10 mouse cellular contexts compared by ENCODE assay signal in genomic region chr7:89086348-89086747, GRCm38 (mm10).
DNase-seq lines count a peak whose midpoint lies in the region; ATAC-seq and TF ChIP-seq lines count a peak whose summit lies in the region.
"Had no signal": no experiment of that assay in that cellular context is flagged by ENCODE, and none has a peak within 500 bp of the region (broad histone marks: within the 10 kb centered on the region; RNA-seq: fewer than 3 reads in every experiment).

No protein-coding gene starts in this region.

- H3K27ac ChIP-seq in kidney, adult 2 months (ENCODE audit: insufficient read depth, low read depth, low read length) = no peak overlapping the region
- H3K27ac ChIP-seq in lung, embryonic 14.5 days (ENCODE audit: low read depth) = no peak overlapping the region
- H3K27ac ChIP-seq: macrophage had no signal

- peak; percentile 75 for ATAC-seq in granulocyte monocyte progenitor cell, adult 5-6 weeks (replicated peaks; ENCODE audit: poor library complexity, severe bottlenecking)
- ATAC-seq in lung, embryonic 14.5 days (ENCODE audit: insufficient read depth) = peak; percentile 63

- no peaks in the 10 kb centered on the region for H3K27me3 ChIP-seq in kidney, adult 2 months (replicated peaks; ENCODE audit: control insufficient read depth, insufficient read depth, low read length)
- no peaks in the 10 kb centered on the region for H3K27me3 ChIP-seq in E14TG2a.4 (ENCODE audit: insufficient read depth, low read length)
- H3K27me3 ChIP-seq in lung, embryonic 14.5 days (ENCODE audit: insufficient read depth, low read length) = no peaks in the 10 kb centered on the region

- no peak overlapping the region for H3K9ac ChIP-seq in lung, embryonic 14.5 days

- no peak overlapping the region for H3K4me2 ChIP-seq in lung, embryonic 14.5 days

- TF ChIP-seq POLR2A in kidney, adult 2 months (IDR thresholded peaks at IDR 0.05; ENCODE audit: low read depth, low read length) = no peak

- TF ChIP-seq CTCF in kidney, adult 2 months (conservative IDR thresholded peaks at IDR 0.05; ENCODE audit: insufficient read depth, insufficient read length, low read depth, low read length) = peak; percentile 36
- peak; percentile 42 for TF ChIP-seq CTCF in E14TG2a.4 (conservative IDR thresholded peaks at IDR 0.05; ENCODE audit: low read length)
- peak; percentile 72 for TF ChIP-seq CTCF in lung, embryonic 14.5 days (IDR thresholded peaks at IDR 0.05; ENCODE audit: low read depth)

- DNase-seq in kidney, adult 2 months = peak; percentile 45
- DNase-seq in kidney, adult 18-20 months = no peak
- DNase-seq in brain, adult 2 months (ENCODE audit: low read depth, low spot score) = peak; percentile 76
- DNase-seq in lung, embryonic 14.5 days = peak; percentile 75
- no peak for DNase-seq in urinary bladder, postnatal 4 days (ENCODE audit: low spot score in 2 of 2)
- no peak for DNase-seq in yolk sac, embryonic 10.5 days (ENCODE audit: low spot score)

- H3K9me3 ChIP-seq in E14TG2a.4 (ENCODE audit: low read length) = no peaks in the 10 kb centered on the region
- H3K9me3 ChIP-seq in lung, embryonic 14.5 days (ENCODE audit: low read depth, low read length) = no peaks in the 10 kb centered on the region

- H3K4me1 ChIP-seq in kidney, adult 2 months (ENCODE audit: control insufficient read depth, insufficient read depth, low read length) = no peaks in the 10 kb centered on the region
- H3K4me1 ChIP-seq in E14TG2a.4 (replicated peaks; ENCODE audit: low read depth, low read length) = no peaks in the 10 kb centered on the region
- no peaks in the 10 kb centered on the region for H3K4me1 ChIP-seq in lung, embryonic 14.5 days (ENCODE audit: insufficient read depth)

- H3K4me3 ChIP-seq in kidney, adult 2 months (ENCODE audit: insufficient read depth, low read depth, low read length) = no peak overlapping the region
- no peak overlapping the region for H3K4me3 ChIP-seq in E14TG2a.4 (replicated peaks; ENCODE audit: low read length)
- H3K4me3 ChIP-seq in lung, embryonic 14.5 days (ENCODE audit: low read depth, low read length) = no peak overlapping the region
- H3K4me3 ChIP-seq: erythroblast, embryonic 14.5 days had no signal

- no peaks in the 10 kb centered on the region for H3K36me3 ChIP-seq in kidney, adult 2 months (ENCODE audit: control insufficient read depth, insufficient read depth, low read length)
- no peaks in the 10 kb centered on the region for H3K36me3 ChIP-seq in E14TG2a.4 (ENCODE audit: insufficient read depth, low read length)
- no peaks in the 10 kb centered on the region for H3K36me3 ChIP-seq in lung, embryonic 14.5 days (ENCODE audit: insufficient read depth)

- WGBS in kidney, adult 2 months = 74% methylated on average over 1 of the region's 1 CpGs
- WGBS in lung, embryonic 14.5 days = 73% methylated on average over 1 of the region's 1 CpGs

Comparison
In these comparisons a context has a peak if more than half of its experiments do, and no peak if none do; other contexts are left out.
1. DNase-seq: peak in kidney, adult 2 months (single experiment), brain, adult 2 months (single experiment) and lung, embryonic 14.5 days (single experiment); none in kidney, adult 18-20 months (single experiment), urinary bladder, postnatal 4 days (0 of 2) and yolk sac, embryonic 10.5 days (single experiment).
2. Peak in every context shown above with its lines, with median percentiles within 50 percentile points of each other: CTCF ChIP-seq.